Mouse (Mus musculus) lung, postnatal 0 days (tissue): ENCODE data around the gene Ms4a6c.

Experiments
- CTCF ChIP-seq: IDR thresholded peaks from 2 replicates; pipeline ENCODE4 v1.5.1; 2016; ENCODE audit warnings: antibody characterized with exemption, mild to moderate bottlenecking
- EP300 ChIP-seq: IDR thresholded peaks from 2 replicates; pipeline ENCODE4 v1.6.1; 2016; ENCODE audit warnings: antibody characterized with exemption, mild to moderate bottlenecking, control low read depth

GRCm38 (mm10) chr19:11513458-11513857 is 44.3 kb downstream of the Ms4a6c start:
- TF ChIP-seq EP300, result no peak
- TF ChIP-seq CTCF, result no peak
